Mouse (Mus musculus) liver, embryonic 15.5 days (tissue): Measurements from ENCODE around the gene Mdfi. TPM values are rescaled to one million over a fixed set of nuclear protein-coding genes. Genes with fewer than 3 reads are reported as not detected.

Experiments
- ATAC-seq: fragments of 200-750 bp; cut with Nextera tagmentation; 2 replicates; pipeline ENCODE4 v1.8.0; 2017; ENCODE audit warnings: moderate number of reproducible peaks, mild to moderate bottlenecking, moderate library complexity; ENCODE audit not compliant: insufficient read depth
- H3K27ac ChIP-seq: fragments of 300-500 bp; sonication (generic); replicated peaks from 2 replicates; pipeline ENCODE4 v1.5.1; 2015; ENCODE audit warnings: mild to moderate bottlenecking, inconsistent platforms
- H3K27me3 ChIP-seq: fragments of 300-500 bp; sonication (generic); 2 replicates; pipeline ENCODE4 v1.6.1; 2015; ENCODE audit warnings: mild to moderate bottlenecking, inconsistent platforms
- H3K36me3 ChIP-seq: fragments of 300-500 bp; sonication (generic); replicated peaks from 2 replicates; pipeline ENCODE4 v1.6.1; 2015; ENCODE audit warnings: moderate library complexity, mild to moderate bottlenecking, inconsistent platforms
- H3K4me1 ChIP-seq: fragments of 300-500 bp; sonication (generic); replicated peaks from 2 replicates; pipeline ENCODE4 v1.6.1; 2015; ENCODE audit warnings: inconsistent platforms
- H3K4me2 ChIP-seq: fragments of 300-500 bp; sonication (generic); 2 replicates; pipeline ENCODE4 v1.6.1; 2015; ENCODE audit warnings: moderate library complexity, mild to moderate bottlenecking, inconsistent platforms
- H3K4me3 ChIP-seq: fragments of 300-500 bp; sonication (generic); replicated peaks from 2 replicates; pipeline ENCODE4 v1.5.1; 2015; ENCODE audit warnings: mild to moderate bottlenecking, inconsistent platforms
- H3K9ac ChIP-seq: fragments of 300-500 bp; sonication (generic); 2 replicates; pipeline ENCODE4 v1.6.1; 2015; ENCODE audit warnings: moderate library complexity, mild to moderate bottlenecking, inconsistent platforms
- H3K9me3 ChIP-seq: fragments of 300-500 bp; sonication (generic); replicated peaks from 2 replicates; pipeline ENCODE4 v1.6.1; 2016; ENCODE audit warnings: inconsistent platforms
- WGBS: fragments of 180-500 bp; shearing (Covaris S2); methylation state at CpG from one replicate; pipeline ENCODE4 v1.1.7; 2015; ENCODE audit warnings: mixed read lengths; ENCODE audit not compliant: insufficient replicate concordance; 5-methylcytosine and 5-hydroxymethylcytosine counted together
- polyA plus RNA-seq: library from polyadenylated mRNA; unstranded; fragments of >200 nt; fragmentation: Nextera tagmentation; extraction: Ambion mirVana; gene quantifications from 2 replicates; pipeline ENCODE4 v1.2.1, GENCODE M21; 2015

The Mdfi gene
- polyA plus RNA-seq, 1 experiment from 2014 or later, result 0.76 TPM

DNA sequence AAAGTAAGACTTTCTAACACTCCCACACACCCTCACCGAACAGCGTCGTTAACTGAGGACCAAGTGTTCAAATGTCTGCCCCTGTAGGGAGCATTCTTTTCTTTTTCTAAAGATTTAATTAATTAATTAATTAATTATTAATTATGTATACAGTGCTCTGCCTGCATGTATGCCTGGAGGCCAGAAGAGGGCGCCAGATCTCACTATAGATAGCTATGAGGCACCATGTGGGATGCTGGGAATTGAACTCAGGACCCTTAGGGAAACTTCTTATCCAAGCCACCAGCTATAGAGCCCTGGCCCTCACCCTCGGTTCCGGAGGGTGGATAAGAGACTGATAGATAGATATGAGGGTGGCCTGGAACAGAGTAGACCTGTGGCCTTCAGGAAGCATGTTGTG lies 13.5 kb upstream of the Mdfi start:
- WGBS, result 68% methylated on average over 6 of the region's 6 CpGs
- Histone ChIP-seq H3K4me2 (no peak overlapping the region), H3K36me3 (no peaks in the 10 kb centered on the region), H3K9me3 (no peaks in the 10 kb centered on the region), H3K4me3 (no peak overlapping the region), H3K4me1 (peaks cover 3% of the 10 kb centered on the region; the same call in 1 of the 2 replicates), H3K27ac (no peak overlapping the region), H3K27me3 (peaks cover 4% of the 10 kb centered on the region; the same call in 1 of the 2 replicates), H3K9ac (no peak overlapping the region)
- ATAC-seq, result no peak

DNA sequence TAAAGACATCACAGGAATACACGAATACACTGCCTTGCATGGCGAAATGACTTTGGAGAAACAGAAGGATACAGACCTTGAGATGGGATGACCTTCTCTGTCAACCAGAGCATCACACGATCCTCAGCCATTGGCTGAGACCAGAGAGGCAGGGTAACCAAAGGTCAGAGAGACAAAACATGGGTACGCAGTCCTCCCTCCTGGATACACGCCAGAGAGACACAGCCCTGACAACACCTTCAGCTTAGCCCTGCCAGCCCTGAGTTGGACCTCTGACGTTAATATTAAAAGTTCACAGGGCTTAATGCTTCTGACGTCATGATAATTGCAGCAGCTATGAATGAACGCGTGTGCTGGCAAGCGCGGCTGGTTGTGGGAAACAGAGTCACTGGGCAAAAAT lies 11.1 kb upstream of the Mdfi start:
- ATAC-seq, result no peak
- 73% methylated on average over 11 of the region's 11 CpGs for WGBS
- Histone ChIP-seq H3K4me2 (no peak overlapping the region), H3K36me3 (no peaks in the 10 kb centered on the region), H3K27me3 (peaks cover 4% of the 10 kb centered on the region; the same call in 1 of the 2 replicates), H3K4me3 (no peak overlapping the region), H3K4me1 (peaks cover 5% of the 10 kb centered on the region), H3K9ac (no peak overlapping the region), H3K27ac (no peak overlapping the region), H3K9me3 (no peaks in the 10 kb centered on the region)

DNA sequence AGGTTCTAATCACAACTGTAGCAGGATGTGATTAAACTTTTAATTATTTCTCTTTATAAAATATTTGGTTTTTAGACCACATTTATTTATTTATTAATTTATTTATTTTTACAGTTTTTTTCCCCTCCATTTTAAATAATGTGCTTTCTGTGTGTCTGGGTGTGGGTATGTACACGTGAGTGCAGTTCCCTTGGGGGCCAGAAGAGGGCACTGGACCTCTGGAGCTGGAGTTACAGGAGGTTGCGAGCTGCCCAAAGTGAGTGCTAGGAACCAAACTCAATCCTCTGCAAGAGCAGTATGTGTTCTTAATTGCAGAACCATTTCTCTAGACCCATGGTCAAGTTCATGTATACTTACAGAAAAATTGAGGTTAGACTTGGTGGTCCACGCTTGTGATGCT lies 9.0 kb upstream of the Mdfi start:
- no peak for ATAC-seq
- H3K27me3 ChIP-seq, result no peaks in the 10 kb centered on the region; the same call in 1 of the 2 replicates
- no peak overlapping the region for H3K4me3 ChIP-seq
- no peak overlapping the region for H3K27ac ChIP-seq
- H3K4me1 ChIP-seq, result peaks cover 5% of the 10 kb centered on the region
- H3K9me3 ChIP-seq, result no peaks in the 10 kb centered on the region
- 65% methylated on average over 3 of the region's 3 CpGs for WGBS
- no peak overlapping the region for H3K4me2 ChIP-seq
- H3K36me3 ChIP-seq, result no peaks in the 10 kb centered on the region
- no peak overlapping the region for H3K9ac ChIP-seq

DNA sequence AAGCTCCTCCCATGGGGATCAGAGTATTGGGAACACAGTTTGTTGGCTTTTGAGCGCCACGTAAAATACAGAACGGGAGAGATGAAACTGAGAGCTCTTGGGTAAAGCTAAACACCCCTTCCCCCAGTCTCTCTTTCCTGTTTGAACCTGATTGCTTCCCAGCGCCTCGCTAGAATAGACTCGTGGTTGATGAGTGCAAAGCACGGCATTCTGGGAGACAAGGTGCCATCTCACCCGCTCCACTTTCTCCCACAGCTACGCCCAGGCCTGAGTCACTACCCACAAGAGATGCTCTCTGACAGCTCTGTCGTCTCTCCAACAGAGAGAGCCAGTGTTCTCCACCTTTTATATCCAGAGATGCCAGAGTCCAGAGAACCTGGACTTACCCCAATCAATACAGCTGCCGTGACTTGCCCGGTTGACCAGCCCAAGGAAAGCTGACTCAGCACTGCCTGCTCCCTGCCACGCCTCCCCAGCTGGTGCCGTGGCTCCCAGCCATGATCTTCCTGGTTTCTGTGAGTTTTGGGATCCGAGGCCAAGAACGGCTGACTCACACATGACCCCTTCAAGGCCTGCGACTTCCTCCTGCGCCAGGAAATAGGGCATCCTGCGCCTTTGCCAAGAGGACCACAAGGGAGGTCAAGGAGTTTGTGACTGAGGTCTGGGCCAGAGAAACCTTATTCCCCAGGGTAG lies 7.6 kb upstream of the Mdfi start:
- H3K27ac ChIP-seq, result no peak overlapping the region

DNA sequence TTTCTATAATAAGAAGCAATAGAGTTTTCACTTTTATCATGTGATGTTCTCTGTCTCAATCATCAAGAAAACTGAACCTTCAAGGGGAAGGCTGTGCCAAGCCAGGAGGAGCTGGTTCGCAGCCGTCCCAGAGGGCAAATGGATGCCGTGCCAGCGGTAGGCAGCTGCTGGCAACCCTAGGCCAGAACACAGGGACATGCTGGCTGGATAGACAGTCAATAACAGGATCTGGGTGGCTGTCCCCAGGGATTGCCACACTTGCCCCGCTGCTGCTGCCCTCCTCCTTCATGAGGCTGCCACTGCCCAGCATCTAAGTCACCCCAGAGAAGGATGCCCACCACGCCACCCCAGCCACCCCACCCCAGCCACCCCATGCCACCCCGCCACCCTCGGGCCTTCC lies 7.0 kb upstream of the Mdfi start:
- 62% methylated on average over 8 of the region's 8 CpGs for WGBS
- H3K27ac ChIP-seq, result no peak overlapping the region
- no peak overlapping the region for H3K4me3 ChIP-seq
- ATAC-seq, result no peak
- H3K27me3 ChIP-seq, result peaks cover 9% of the 10 kb centered on the region
- no peaks in the 10 kb centered on the region for H3K36me3 ChIP-seq
- no peak overlapping the region for H3K9ac ChIP-seq
- H3K4me1 ChIP-seq, result peaks cover 5% of the 10 kb centered on the region
- H3K9me3 ChIP-seq, result no peaks in the 10 kb centered on the region
- H3K4me2 ChIP-seq, result no peak overlapping the region

More for the DNA sequence above, 7.6 kb upstream of the Mdfi start:
- 33% methylated on average over 19 of the region's 19 CpGs for WGBS
- Histone ChIP-seq H3K4me3 (no peak overlapping the region), H3K4me2 (no peak overlapping the region), H3K36me3 (no peaks in the 10 kb centered on the region), H3K9ac (no peak overlapping the region), H3K9me3 (no peaks in the 10 kb centered on the region), H3K4me1 (peaks cover 5% of the 10 kb centered on the region), H3K27me3 (peaks cover 5% of the 10 kb centered on the region)
- ATAC-seq, result no peak; the same call in 1 of the 2 replicates

DNA sequence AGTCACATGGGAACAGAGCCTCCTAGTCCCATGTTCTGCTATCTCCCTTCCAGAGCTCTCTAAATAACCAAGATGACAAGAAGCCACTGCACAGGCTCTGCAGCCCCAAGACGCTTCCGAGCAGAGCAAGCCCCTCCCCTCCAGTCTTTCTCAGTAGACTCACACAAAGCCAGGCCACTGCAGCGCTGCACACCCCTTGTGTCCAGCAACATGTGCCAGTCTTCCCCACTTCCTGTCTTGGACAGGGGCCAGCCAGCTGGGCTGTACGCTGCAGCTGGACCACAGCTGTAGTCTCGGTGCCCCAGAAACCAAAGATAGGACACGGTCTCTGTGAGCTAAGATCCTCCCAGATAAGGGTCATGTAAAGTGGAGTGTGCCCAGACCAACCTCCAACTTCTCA lies 3.3 kb upstream of the Mdfi start:
- WGBS, result 14% methylated on average over 6 of the region's 6 CpGs
- Histone ChIP-seq H3K4me1 (peaks cover 12% of the 10 kb centered on the region), H3K36me3 (no peaks in the 10 kb centered on the region), H3K27ac (no peak overlapping the region), H3K27me3 (peaks cover 45% of the 10 kb centered on the region), H3K4me3 (no peak overlapping the region), H3K9me3 (no peaks in the 10 kb centered on the region), H3K9ac (no peak overlapping the region), H3K4me2 (no peak overlapping the region)
- no peak for ATAC-seq

DNA sequence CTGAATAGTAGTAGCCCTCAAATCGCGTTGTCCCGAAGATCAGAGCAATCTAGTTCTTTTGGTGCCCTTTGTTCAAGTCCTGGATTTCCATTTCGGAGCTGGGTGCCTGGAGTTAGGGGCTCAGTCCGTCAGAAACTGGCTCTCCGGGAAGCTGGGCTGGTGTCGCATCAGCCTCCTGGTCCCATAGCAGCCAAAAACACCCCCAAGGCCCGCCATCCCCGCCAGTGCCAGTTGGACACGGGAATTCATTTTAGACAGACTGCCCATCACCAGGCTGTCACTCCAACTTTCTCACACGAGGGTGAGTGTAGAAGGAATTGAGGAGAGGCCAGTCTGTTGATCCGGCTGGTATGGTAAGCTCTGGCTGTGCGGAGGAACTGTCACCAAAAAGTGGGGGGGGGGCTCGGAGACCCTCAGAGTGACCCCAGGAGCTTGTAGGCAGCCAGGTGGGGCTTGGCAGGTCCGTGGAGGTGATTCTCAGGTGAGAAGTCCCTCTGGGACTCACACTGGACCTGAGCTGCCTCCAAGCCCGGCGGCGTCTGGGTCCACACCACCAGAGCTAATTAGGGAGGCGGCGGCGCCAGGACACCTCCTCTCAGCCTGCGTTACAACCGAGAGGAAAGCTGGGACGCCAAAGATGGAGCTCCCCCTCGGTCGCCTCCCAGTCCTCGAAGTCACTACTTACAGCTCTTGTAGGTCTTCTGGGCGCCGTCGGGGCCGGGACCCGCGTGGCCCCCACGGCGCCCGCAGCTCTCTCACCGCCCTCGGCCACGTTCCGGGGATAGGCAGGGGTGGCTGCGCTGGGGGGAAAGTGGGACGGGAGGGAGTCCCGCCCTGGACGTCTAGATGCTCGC lies 636 bp downstream of the Mdfi start:
- Histone ChIP-seq H3K36me3 (no peaks in the 10 kb centered on the region), H3K4me3 (peak overlapping the region; percentile 53), H3K27me3 (peaks cover 66% of the 10 kb centered on the region), H3K9me3 (no peaks in the 10 kb centered on the region), H3K4me1 (peaks cover 8% of the 10 kb centered on the region), H3K27ac (no peak overlapping the region), H3K9ac (no peak overlapping the region), H3K4me2 (peak overlapping the region; percentile 68)
- 2% methylated on average over 45 of the region's 45 CpGs for WGBS
- no peak for ATAC-seq

DNA sequence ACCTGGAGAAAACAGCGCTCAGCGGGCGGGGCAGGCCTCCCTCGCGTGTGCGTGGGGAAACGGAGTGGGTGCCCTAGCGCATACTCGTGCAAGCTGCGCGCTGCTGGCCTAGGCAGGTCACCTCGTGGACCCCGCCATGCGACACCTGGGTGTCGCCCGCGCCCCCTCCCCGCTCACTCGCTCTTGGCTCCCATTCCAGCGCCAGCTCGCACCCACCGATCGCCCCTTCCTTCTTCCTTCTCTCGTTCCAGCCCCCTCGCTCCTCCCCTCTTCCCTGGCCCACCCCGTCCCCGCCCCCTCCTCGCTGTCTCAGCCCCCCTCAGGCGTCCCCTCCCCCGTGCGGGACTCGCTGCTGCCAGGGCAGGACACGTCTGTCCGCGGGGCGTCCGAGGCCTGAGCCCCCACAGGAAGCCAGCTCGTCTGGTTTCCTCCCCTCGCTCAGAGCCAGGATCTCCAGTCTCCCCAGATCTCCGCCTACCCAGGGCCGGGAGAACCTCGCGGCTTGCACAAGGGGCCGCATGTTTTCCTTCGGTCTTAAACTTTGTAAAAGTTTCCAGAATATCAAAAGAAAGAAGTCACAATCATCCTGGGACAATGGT lies 1.4 kb downstream of the Mdfi start:
- ATAC-seq, result 0 out of 2 replicates have a peak, but pooled peaks have one; percentile 31
- peak overlapping the region; percentile 68 for H3K4me2 ChIP-seq
- H3K4me1 ChIP-seq, result peaks cover 8% of the 10 kb centered on the region
- peaks cover 65% of the 10 kb centered on the region for H3K27me3 ChIP-seq
- no peaks in the 10 kb centered on the region for H3K9me3 ChIP-seq
- H3K9ac ChIP-seq, result peak overlapping the region; percentile 18; the same call in 1 of the 2 replicates
- H3K4me3 ChIP-seq, result peak overlapping the region; percentile 53
- WGBS, result under 1% methylated on average over 45 of the region's 45 CpGs
- H3K36me3 ChIP-seq, result no peaks in the 10 kb centered on the region
- H3K27ac ChIP-seq, result no peak overlapping the region

DNA sequence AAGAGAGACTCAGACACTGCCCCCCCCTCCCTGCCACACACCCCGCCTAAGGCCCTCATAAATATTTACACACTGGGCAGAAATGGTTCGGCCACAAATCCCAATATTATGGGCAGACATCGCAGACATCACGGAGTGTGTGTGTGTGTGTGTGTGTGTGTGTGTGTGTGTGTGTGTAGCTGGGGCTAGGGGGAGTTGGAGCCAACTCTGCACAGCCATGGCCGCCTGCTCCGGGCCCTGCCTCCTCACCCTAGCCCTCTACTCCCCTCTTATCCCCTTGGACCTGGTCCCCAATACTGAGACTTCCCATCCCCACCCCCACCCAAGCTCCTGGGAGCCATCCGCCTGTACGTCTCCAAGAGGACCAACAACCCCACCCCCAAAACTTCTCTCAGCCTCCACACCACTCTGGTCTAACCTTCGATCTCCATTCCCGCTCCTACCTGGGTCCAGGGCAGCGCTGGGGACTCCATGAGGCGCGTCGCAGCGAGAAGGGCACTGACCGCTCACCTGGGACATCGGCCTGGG lies 1.9 kb downstream of the Mdfi start:
- Histone ChIP-seq H3K36me3 (no peaks in the 10 kb centered on the region), H3K4me2 (peak overlapping the region; percentile 68), H3K9me3 (no peaks in the 10 kb centered on the region), H3K27ac (no peak overlapping the region), H3K4me3 (peak overlapping the region; percentile 53), H3K4me1 (peaks cover 8% of the 10 kb centered on the region), H3K9ac (0 out of 2 replicates have a peak overlapping the region, but pooled peaks have one; percentile 18), H3K27me3 (peaks cover 61% of the 10 kb centered on the region)
- ATAC-seq, result no peak
- 4% methylated on average over 17 of the region's 17 CpGs for WGBS

DNA sequence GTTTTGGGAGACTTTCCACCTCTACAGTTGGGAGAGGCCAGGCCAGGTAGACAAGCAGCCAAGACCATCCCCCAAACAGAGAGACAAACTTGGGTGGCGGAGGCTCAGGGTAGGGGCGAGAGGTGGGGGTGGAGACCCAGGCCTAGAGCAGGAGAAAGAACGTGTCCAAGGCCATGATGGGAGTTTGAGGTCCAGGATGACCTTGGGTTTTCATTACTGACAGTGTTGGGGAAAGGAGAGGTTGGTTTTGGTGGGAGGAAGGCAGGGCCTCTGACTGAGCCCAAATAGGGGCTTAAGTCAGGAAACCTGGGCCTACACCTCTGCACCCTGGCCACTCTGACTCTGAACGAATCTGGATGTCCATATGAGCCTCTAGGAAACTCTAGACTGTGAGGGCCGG lies 2.7 kb downstream of the Mdfi start:
- ATAC-seq, result no peak
- WGBS, result 37% methylated on average over 5 of the region's 5 CpGs
- H3K27me3 ChIP-seq, result peaks cover 60% of the 10 kb centered on the region
- H3K36me3 ChIP-seq, result no peaks in the 10 kb centered on the region
- H3K4me1 ChIP-seq, result peaks cover 8% of the 10 kb centered on the region
- H3K4me3 ChIP-seq, result no peak overlapping the region
- no peaks in the 10 kb centered on the region for H3K9me3 ChIP-seq
- H3K4me2 ChIP-seq, result no peak overlapping the region
- H3K9ac ChIP-seq, result no peak overlapping the region
- H3K27ac ChIP-seq, result no peak overlapping the region

DNA sequence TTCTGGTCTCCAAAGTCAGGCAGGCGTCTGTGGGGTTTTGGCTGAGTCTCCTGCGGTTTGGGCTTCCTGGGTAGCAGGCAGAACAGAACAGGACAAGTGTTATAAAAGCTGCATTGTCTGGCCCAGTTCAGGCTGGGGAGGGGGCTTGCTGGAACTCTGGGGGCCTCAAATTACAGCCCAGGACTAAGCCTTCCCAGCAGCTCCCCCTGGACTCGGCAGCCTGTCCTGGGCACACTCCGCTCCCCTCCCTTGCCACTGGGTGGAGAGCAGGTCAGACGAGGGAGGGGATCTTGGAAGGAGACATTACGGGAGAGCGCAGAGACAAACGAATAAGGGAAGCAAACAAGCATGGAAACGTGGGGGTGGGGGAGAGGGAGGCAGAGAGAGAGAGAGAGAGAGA lies 3.3 kb downstream of the Mdfi start:
- H3K9me3 ChIP-seq, result no peaks in the 10 kb centered on the region
- no peaks in the 10 kb centered on the region for H3K36me3 ChIP-seq
- no peak overlapping the region for H3K27ac ChIP-seq
- H3K4me3 ChIP-seq, result no peak overlapping the region
- H3K27me3 ChIP-seq, result peaks cover 54% of the 10 kb centered on the region
- no peak for ATAC-seq
- no peak overlapping the region for H3K4me2 ChIP-seq
- H3K9ac ChIP-seq, result no peak overlapping the region
- H3K4me1 ChIP-seq, result peaks cover 8% of the 10 kb centered on the region
- 27% methylated on average over 9 of the region's 9 CpGs for WGBS
